Mouse (Mus musculus) layer of hippocampus, adult 2 months (tissue): Measurements from ENCODE around the gene Cdon. TPM values are rescaled to one million over a fixed set of nuclear protein-coding genes. Genes with fewer than 3 reads are reported as not detected.
"Not testable (repeated sequence)": the region's sequence is repeated elsewhere in the genome, so short reads cannot be mapped to it uniquely, and the experiment has no call there.

Experiments
- DNase-seq, 2 experiments: peaks; one replicate each; pipeline ENCODE4 v3.0.0; 2022; ENCODE audit warnings: low spot score in 2 of 2
- H3K27ac ChIP-seq: fragments of 200-600 bp; 2 replicates; pipeline ENCODE4 v1.8.1; 2022
- H3K4me3 ChIP-seq: fragments of 200-600 bp; 2 replicates; pipeline ENCODE4 v1.8.1; 2022; ENCODE audit warnings: mild to moderate bottlenecking
- CTCF ChIP-seq: fragments of 200-600 bp; conservative IDR thresholded peaks from 2 replicates; pipeline ENCODE4 v1.8.1; 2022; ENCODE audit warnings: antibody characterized with exemption, mild to moderate bottlenecking, moderate library complexity
- total RNA-seq, 2 experiments: library from RNA; stranded (reverse); gene quantifications; 2 replicates each; pipeline ENCODE4 v1.2.3; 2021

The Cdon gene
- total RNA-seq, 2 experiments from 2014 or later, result 11.3 to 14.2 TPM

- Histone ChIP-seq H3K4me3 (no peak overlapping the region), H3K27ac (no peak overlapping the region)
- no peak for DNase-seq
- no peak for TF ChIP-seq CTCF
Observed at GRCm38 (mm10) chr9:35411975-35412374, 9.0 kb upstream of the Cdon start.

- Histone ChIP-seq H3K27ac (peak overlapping the region; percentile 92), H3K4me3 (peak overlapping the region; percentile 72)
- DNase-seq, result peak in 1 of 2 experiments; percentile 31
- 0 out of 2 replicates have a peak, but pooled peaks have one; percentile 6 for TF ChIP-seq CTCF
Observed at GRCm38 (mm10) chr9:35421730-35422235, 855 bp downstream of the Cdon start.

GRCm38 (mm10) chr9:35422405-35422941 lies 1.5 kb downstream of the Cdon start:
- DNase-seq, result no peak
- peak overlapping the region; percentile 92 for H3K27ac ChIP-seq
- peak overlapping the region; percentile 72 for H3K4me3 ChIP-seq
- TF ChIP-seq CTCF, result no peak

GRCm38 (mm10) chr9:35423265-35423664 lies 2.3 kb downstream of the Cdon start:
- Histone ChIP-seq H3K27ac (peak overlapping the region; percentile 10; the same call in 1 of the 2 replicates), H3K4me3 (peak overlapping the region; percentile 72)
- DNase-seq, result no peak
- no peak for TF ChIP-seq CTCF

GRCm38 (mm10) chr9:35424671-35425070 lies 3.7 kb downstream of the Cdon start:
- DNase-seq, result peak; percentile 57 to 78
- Histone ChIP-seq H3K27ac (peak overlapping the region; percentile 69), H3K4me3 (peak overlapping the region; percentile 72)

GRCm38 (mm10) chr9:35430476-35430875 lies 9.5 kb downstream of the Cdon start:
- no peak for DNase-seq
- H3K4me3 ChIP-seq, result no peak overlapping the region
- no peak overlapping the region for H3K27ac ChIP-seq
- no peak for TF ChIP-seq CTCF

More at GRCm38 (mm10) chr9:35424671-35425070, 3.7 kb downstream of the Cdon start:
- TF ChIP-seq CTCF, result peak; percentile 58

GRCm38 (mm10) chr9:35431396-35431795 lies 10.5 kb downstream of the Cdon start:
- H3K4me3 ChIP-seq, result no peak overlapping the region
- no peak for DNase-seq
- H3K27ac ChIP-seq, result no peak overlapping the region
- no peak for TF ChIP-seq CTCF

GRCm38 (mm10) chr9:35432717-35433297 lies 11.9 kb downstream of the Cdon start:
- DNase-seq, H3K4me3 ChIP-seq: not testable (repeated sequence)
- H3K27ac ChIP-seq, result 0 out of 2 replicates have a peak overlapping the region, but pooled peaks have one; percentile 18

GRCm38 (mm10) chr9:35434340-35434739 lies 13.4 kb downstream of the Cdon start:
- TF ChIP-seq CTCF, result no peak

GRCm38 (mm10) chr9:35435565-35435964 lies 14.6 kb downstream of the Cdon start:
- H3K27ac ChIP-seq, result no peak overlapping the region; the same call in 1 of the 2 replicates
- TF ChIP-seq CTCF, result no peak
- no peak for DNase-seq
- H3K4me3 ChIP-seq, result no peak overlapping the region

More at GRCm38 (mm10) chr9:35434340-35434739, 13.4 kb downstream of the Cdon start:
- Histone ChIP-seq H3K27ac (no peak overlapping the region), H3K4me3 (no peak overlapping the region)
- no peak for DNase-seq

- no peak for TF ChIP-seq CTCF
- Histone ChIP-seq H3K27ac (peak overlapping the region; percentile 89), H3K4me3 (peak overlapping the region; percentile 22; the same call in 1 of the 2 replicates)
- DNase-seq, result peak in 1 of 2 experiments; percentile 45
Observed at GRCm38 (mm10) chr9:35438286-35439061, 17.5 kb downstream of the Cdon start.

- peak; percentile 82 to 89 for DNase-seq
- H3K4me3 ChIP-seq, result peak overlapping the region; percentile 22; the same call in 1 of the 2 replicates
- H3K27ac ChIP-seq, result peak overlapping the region; percentile 89
- no peak for TF ChIP-seq CTCF
Observed at GRCm38 (mm10) chr9:35439062-35439442, 18.1 kb downstream of the Cdon start.

- peak overlapping the region; percentile 89 for H3K27ac ChIP-seq
- H3K4me3 ChIP-seq, result no peak overlapping the region
- no peak for TF ChIP-seq CTCF
- DNase-seq, result no peak
Observed at GRCm38 (mm10) chr9:35439754-35440153, 18.8 kb downstream of the Cdon start.
